Mouse (Mus musculus): ENCODE measurements around the gene App.

The App gene

GRCm38 (mm10) chr16:84966096-84966495 lies 207.5 kb downstream of the App start:
- DNase-seq, result no peak

DNA sequence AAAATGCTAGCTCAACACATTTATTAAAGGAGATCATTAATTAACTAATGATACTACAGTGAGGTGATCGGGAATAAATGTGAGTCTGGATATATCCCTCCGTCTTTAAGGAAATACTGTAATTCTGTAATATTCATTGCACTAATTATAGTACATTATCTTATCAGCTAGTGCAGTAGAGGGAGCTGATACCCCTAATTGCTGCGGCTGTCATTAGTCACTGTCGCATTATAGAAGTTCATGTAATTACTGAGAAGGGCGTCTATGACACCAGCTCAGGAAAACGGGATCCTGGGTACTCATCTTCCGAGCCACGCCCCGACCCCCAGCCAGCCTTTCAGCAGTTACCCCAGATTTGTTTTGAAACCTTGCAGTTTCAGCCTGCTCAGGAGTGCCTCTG lies 209.6 kb downstream of the App start:
- DNase-seq, result no peak

- DNase-seq, result no peak
Observed at GRCm38 (mm10) chr16:84963527-84963926, 210.0 kb downstream of the App start.

DNA sequence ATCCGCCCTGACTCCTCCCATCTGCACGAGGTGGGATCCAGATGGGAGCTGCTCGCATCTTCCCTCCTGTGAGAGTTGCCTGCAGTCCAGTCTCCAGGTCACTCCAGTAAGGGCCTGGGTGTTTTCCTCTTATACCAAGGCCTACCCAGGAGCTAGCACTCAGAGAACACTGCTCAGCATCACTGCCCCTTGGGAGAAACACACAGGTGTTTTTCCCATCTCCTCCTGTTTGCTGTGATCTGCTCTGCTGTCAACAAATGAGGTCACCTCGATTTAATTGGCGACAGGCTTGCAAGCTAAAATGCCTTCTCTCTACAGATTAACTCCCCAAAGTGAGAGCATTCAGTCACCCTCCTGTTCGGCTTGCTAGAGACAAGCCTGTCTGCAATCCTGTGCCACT lies 216.3 kb downstream of the App start:
- no peak for DNase-seq

GRCm38 (mm10) chr16:84956690-84957089 lies 216.9 kb downstream of the App start:
- no peak for DNase-seq

GRCm38 (mm10) chr16:84955840-84956239 lies 217.7 kb downstream of the App start:
- no peak for DNase-seq

GRCm38 (mm10) chr16:84955204-84955839 lies 218.2 kb downstream of the App start:
- peak; percentile 93 for DNase-seq

DNA sequence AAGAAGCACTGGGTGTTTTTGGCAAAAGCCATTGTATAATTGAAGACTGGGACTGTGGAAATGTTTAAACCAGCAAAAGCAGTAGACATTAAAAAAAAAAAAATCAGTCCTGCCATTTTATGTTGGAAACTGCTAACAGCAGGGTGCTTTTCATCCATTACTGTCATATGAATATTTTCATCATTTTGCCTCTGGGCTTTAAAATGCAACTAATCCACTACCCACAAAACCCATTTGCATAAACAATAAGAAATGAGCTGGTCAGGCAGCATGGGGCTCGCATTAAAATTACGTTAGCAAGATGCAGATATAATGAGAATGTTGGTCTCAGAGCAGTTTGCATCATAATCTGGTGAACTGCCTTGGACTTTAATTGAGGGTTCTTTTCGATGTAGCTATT lies 242.5 kb downstream of the App start:
- no peak for DNase-seq

DNA sequence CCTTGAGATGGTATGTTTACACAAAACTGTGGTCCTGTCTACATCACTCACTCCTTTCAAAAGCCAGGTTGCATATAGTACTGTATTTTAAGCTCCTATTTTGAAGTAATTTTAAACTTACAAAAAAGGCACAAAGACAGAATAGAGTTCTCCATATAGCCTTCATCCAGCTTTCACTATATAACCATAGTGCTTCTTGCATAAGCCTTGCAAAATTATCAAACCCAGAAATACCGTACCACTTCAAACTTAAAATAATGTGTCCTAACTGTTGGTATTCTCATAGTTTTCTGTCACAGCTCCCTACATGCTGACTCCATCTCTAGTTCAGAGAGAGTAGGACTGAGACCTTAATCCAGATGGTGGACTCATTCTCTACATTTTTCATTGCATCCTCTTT lies 245.7 kb downstream of the App start:
- DNase-seq, result no peak

DNA sequence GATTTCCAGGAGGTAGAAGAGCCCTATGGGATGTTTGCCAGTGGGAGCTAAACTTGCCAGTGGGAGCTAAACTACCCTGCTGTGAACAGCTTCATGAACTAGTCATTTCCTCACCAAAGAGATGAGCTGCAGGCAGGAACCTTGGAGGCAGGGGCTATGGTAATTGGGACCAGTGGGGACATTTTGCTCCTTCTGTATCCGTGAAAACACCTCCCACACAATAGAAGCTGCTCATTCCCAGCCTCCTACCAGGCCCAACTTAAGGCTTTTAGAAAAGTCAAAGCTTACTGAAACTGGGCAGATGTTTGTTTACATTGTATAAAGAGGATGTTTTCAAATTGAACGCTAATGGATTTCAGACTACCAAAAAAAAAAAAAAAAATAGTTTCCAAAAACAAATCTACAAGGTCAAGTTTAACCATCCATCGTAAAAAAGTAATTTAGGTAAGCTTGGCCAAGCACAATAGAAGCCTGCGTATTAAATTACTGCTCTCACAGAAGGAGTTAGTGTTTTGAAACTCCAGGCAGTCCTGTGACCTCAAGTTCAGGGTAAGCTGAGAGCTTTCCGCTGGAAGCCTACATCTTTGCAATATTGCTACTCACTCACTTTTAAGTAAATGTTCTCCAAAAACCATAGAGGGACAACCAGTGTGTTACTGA lies 253.8 kb downstream of the App start:
- peak; percentile 51 for DNase-seq

GRCm38 (mm10) chr16:84919087-84919486 lies 254.5 kb downstream of the App start:
- peak; percentile 13 for DNase-seq

DNA sequence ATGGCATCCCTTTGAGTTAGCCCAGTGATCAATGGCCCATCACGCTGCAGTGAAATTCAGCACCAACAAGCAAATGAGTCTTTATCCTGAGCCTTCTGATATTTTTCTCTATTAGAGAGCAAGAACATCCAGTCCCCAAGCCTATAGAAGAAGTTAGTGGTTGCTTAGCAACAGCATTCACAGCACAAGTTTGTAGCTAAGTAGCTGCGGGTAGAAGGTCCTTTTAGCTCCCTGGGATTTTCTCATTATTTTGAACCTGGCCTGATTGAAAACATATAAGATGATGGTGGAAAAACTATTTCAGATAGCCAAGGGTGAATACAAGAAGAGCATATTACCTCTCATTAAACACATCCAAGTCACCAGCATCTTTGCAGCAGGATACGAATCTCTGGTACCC lies 256.8 kb downstream of the App start:
- peak; percentile 19 for DNase-seq

GRCm38 (mm10) chr16:84911477-84912165 lies 261.9 kb downstream of the App start:
- no peak for DNase-seq

GRCm38 (mm10) chr16:84902995-84903394 lies 270.6 kb downstream of the App start:
- DNase-seq, result no peak
